Mouse (Mus musculus): ENCODE results near the gene Adgra3. TPM values are rescaled to one million over a fixed set of nuclear protein-coding genes. Genes with fewer than 3 reads are reported as not detected.

The Adgra3 gene
- total and polyA plus RNA-seq, 3 experiments: not detected

GRCm38 (mm10) chr5:50049506-50049905 lies 9.3 kb downstream of the Adgra3 start:
- peaks cover 66% of the 10 kb centered on the region for H3K9me3 ChIP-seq (replicated peaks; ENCODE audit: low read length)
- H3K27ac ChIP-seq (ENCODE audit: insufficient read depth, low read depth): no peak overlapping the region
- H3K4me3 ChIP-seq (replicated peaks in 1 of 3; ENCODE audit: low read depth in 2 of 3, low read length in 2 of 3, poor library complexity in 1 of 3): no peak overlapping the region
- in situ Hi-C loops (cut with MboI; ENCODE audit: low pct_ligation_motif_present, low pct_unique_long_range_greater_than_20kb, low sequenced_read_pairs) (no loop called here), dilution Hi-C loops (cut with MboI; ENCODE audit: extremely low pct_ligation_motif_present, extremely low pct_unique_long_range_greater_than_20kb, low sequenced_read_pairs) (no loop called here)
- no peak for DNase-seq (ENCODE audit: extremely low read depth)
- no peaks in the 10 kb centered on the region for H3K4me1 ChIP-seq (ENCODE audit: control insufficient read depth in 1 of 2, insufficient read depth in 2 of 2)
- H3K4me2 ChIP-seq (ENCODE audit: insufficient read depth, low read depth, poor library complexity, severe bottlenecking): no peak overlapping the region
- TF ChIP-seq KAT2A (IDR thresholded peaks at IDR 0.05; ENCODE audit: insufficient replicate concordance, low read length) (no peak), ZNF384 (IDR thresholded peaks at IDR 0.05; ENCODE audit: low read depth, low read length) (no peak)
- no peaks in the 10 kb centered on the region for H3K79me2 ChIP-seq (replicated peaks; ENCODE audit: control insufficient read depth, extremely low read depth, insufficient read depth, poor library complexity, severe bottlenecking)
- H3K36me3 ChIP-seq (replicated peaks in 1 of 2; ENCODE audit: control insufficient read depth in 1 of 2, insufficient read depth in 1 of 2, low read length in 1 of 2): no peaks in the 10 kb centered on the region
- H3K9ac ChIP-seq (ENCODE audit: insufficient read depth, low read depth): no peak overlapping the region
- no peaks in the 10 kb centered on the region for H3K27me3 ChIP-seq (replicated peaks)

- DNase-seq (ENCODE audit: extremely low read depth): no peak
- Histone ChIP-seq H3K27ac (ENCODE audit: insufficient read depth, low read depth) (no peak overlapping the region), H3K36me3 (replicated peaks in 1 of 2; ENCODE audit: control insufficient read depth in 1 of 2, insufficient read depth in 1 of 2, low read length in 1 of 2) (no peaks in the 10 kb centered on the region), H3K4me1 (ENCODE audit: control insufficient read depth in 1 of 2, insufficient read depth in 2 of 2) (no peaks in the 10 kb centered on the region), H3K79me2 (replicated peaks; ENCODE audit: control insufficient read depth, extremely low read depth, insufficient read depth, poor library complexity, severe bottlenecking) (no peaks in the 10 kb centered on the region), H3K27me3 (replicated peaks) (no peaks in the 10 kb centered on the region), H3K4me3 (replicated peaks in 1 of 3; ENCODE audit: low read depth in 2 of 3, low read length in 2 of 3, poor library complexity in 1 of 3) (no peak overlapping the region), H3K9ac (ENCODE audit: insufficient read depth, low read depth) (no peak overlapping the region), H3K4me2 (ENCODE audit: insufficient read depth, low read depth, poor library complexity, severe bottlenecking) (no peak overlapping the region), H3K9me3 (replicated peaks; ENCODE audit: low read length) (peaks cover 65% of the 10 kb centered on the region)
- TF ChIP-seq MAZ (IDR thresholded peaks at IDR 0.05; ENCODE audit: low read depth, low read length) (no peak), JUN (IDR thresholded peaks at IDR 0.05; ENCODE audit: insufficient read depth, low read depth, low read length) (no peak)
- dilution Hi-C loops (cut with MboI; ENCODE audit: extremely low pct_ligation_motif_present, extremely low pct_unique_long_range_greater_than_20kb, low sequenced_read_pairs): no loop called here
- in situ Hi-C loops (cut with MboI; ENCODE audit: low pct_ligation_motif_present, low pct_unique_long_range_greater_than_20kb, low sequenced_read_pairs): no loop called here
Measured at GRCm38 (mm10) chr5:50048960-50049359, 9.8 kb downstream of the Adgra3 start.

DNA sequence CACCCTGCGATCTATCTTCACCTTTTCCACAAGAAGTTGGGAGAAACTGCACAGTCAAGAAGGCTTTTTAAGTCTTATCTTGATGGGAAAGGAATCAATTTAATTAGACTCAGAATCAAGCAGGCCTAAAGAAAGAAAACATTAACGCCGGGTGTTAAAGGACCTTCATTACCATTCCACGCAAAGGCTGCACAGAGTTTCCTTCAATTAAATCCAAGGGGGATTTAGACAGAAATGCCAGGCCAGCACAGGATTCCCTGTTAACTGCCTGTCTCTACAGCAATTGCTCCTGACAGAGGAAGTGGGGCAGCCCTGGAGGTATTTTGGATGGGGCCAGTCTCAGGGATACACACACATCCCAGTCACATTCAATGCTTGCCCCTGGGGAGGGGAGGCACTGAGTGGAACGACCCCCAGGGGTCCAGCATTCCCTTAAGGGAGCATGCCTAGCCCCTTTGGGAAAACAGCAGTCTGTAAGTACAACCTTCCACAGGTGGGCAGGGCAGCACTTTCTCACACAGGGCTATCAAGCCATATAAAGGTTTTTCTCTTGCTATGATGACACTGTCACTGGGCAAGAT lies 10.4 kb downstream of the Adgra3 start:
- no peaks in the 10 kb centered on the region for H3K36me3 ChIP-seq (replicated peaks in 1 of 2; ENCODE audit: control insufficient read depth in 1 of 2, insufficient read depth in 1 of 2, low read length in 1 of 2)
- no peaks in the 10 kb centered on the region for H3K79me2 ChIP-seq (replicated peaks; ENCODE audit: control insufficient read depth, extremely low read depth, insufficient read depth, poor library complexity, severe bottlenecking)
- no peak for DNase-seq (ENCODE audit: extremely low read depth)
- H3K9me3 ChIP-seq (replicated peaks; ENCODE audit: low read length): peaks cover 63% of the 10 kb centered on the region
- in situ Hi-C loops (cut with MboI; ENCODE audit: low pct_ligation_motif_present, low pct_unique_long_range_greater_than_20kb, low sequenced_read_pairs): no loop called here
- H3K27ac ChIP-seq (ENCODE audit: insufficient read depth, low read depth): no peak overlapping the region
- no peak overlapping the region for H3K4me2 ChIP-seq (ENCODE audit: insufficient read depth, low read depth, poor library complexity, severe bottlenecking)
- no peaks in the 10 kb centered on the region for H3K27me3 ChIP-seq (replicated peaks)
- dilution Hi-C loops (cut with MboI; ENCODE audit: extremely low pct_ligation_motif_present, extremely low pct_unique_long_range_greater_than_20kb, low sequenced_read_pairs): no loop called here
- TF ChIP-seq TBP (conservative IDR thresholded peaks at IDR 0.05; ENCODE audit: low read depth, low read length): no peak
- no peak for TF ChIP-seq NELFE (IDR thresholded peaks at IDR 0.05; ENCODE audit: low read depth, low read length)
- TF ChIP-seq MAX (IDR thresholded peaks at IDR 0.05; ENCODE audit: low read length): no peak
- no peak for TF ChIP-seq RAD21 (IDR thresholded peaks at IDR 0.05; ENCODE audit: low read depth, low read length)
- no peak for TF ChIP-seq MXI1 (IDR thresholded peaks at IDR 0.05; ENCODE audit: low read depth, low read length)
- TF ChIP-seq CHD2 (IDR thresholded peaks at IDR 0.05; ENCODE audit: low read length): no peak
- TF ChIP-seq GABPA (IDR thresholded peaks at IDR 0.05; ENCODE audit: insufficient replicate concordance, low read depth, low read length): no peak
- TF ChIP-seq JUN (IDR thresholded peaks at IDR 0.05; ENCODE audit: insufficient read depth, low read depth, low read length): no peak
- no peak for TF ChIP-seq ZMIZ1 (IDR thresholded peaks at IDR 0.05; ENCODE audit: low read depth, low read length)
- TF ChIP-seq ZKSCAN1 (IDR thresholded peaks at IDR 0.05; ENCODE audit: borderline replicate concordance, low read depth, low read length): no peak
- TF ChIP-seq TCF12 (IDR thresholded peaks at IDR 0.05; ENCODE audit: low read depth, low read length): no peak
- TF ChIP-seq ZNF384 (IDR thresholded peaks at IDR 0.05; ENCODE audit: low read depth, low read length): no peak
- no peak for TF ChIP-seq MAZ (IDR thresholded peaks at IDR 0.05; ENCODE audit: low read depth, low read length)
- no peak for TF ChIP-seq NRF1 (IDR thresholded peaks at IDR 0.05; ENCODE audit: low read depth, low read length)
- no peak for TF ChIP-seq HCFC1 (IDR thresholded peaks at IDR 0.05; ENCODE audit: low read depth, low read length)
- no peak for TF ChIP-seq USF2 (conservative IDR thresholded peaks at IDR 0.05; ENCODE audit: low read depth, low read length)
- H3K9ac ChIP-seq (ENCODE audit: insufficient read depth, low read depth): no peak overlapping the region
- H3K4me1 ChIP-seq (ENCODE audit: control insufficient read depth in 1 of 2, insufficient read depth in 2 of 2): no peaks in the 10 kb centered on the region
- H3K4me3 ChIP-seq (replicated peaks in 1 of 3; ENCODE audit: low read depth in 2 of 3, low read length in 2 of 3, poor library complexity in 1 of 3): no peak overlapping the region
